Mouse (Mus musculus): ENCODE measurements around the gene Plin4. TPM values are rescaled to one million over a fixed set of nuclear protein-coding genes. Genes with fewer than 3 reads are reported as not detected.

Plin4 gene
- total and polyA plus RNA-seq, 3 experiments: 0.04 TPM; not detected in 1

- TF ChIP-seq SMC3 (IDR thresholded peaks at IDR 0.05; ENCODE audit: low read depth, low read length) (no peak), PAX5 (IDR thresholded peaks at IDR 0.05; ENCODE audit: low read length) (no peak), EP300 (IDR thresholded peaks at IDR 0.05; ENCODE audit: low read length) (no peak), CHD2 (IDR thresholded peaks at IDR 0.05; ENCODE audit: low read length) (no peak), NRF1 (IDR thresholded peaks at IDR 0.05; ENCODE audit: low read depth, low read length) (no peak)
- Histone ChIP-seq H3K4me2 (ENCODE audit: insufficient read depth, low read depth, poor library complexity, severe bottlenecking) (no peak overlapping the region), H3K27ac (ENCODE audit: insufficient read depth, low read depth) (no peak overlapping the region), H3K9me3 (replicated peaks; ENCODE audit: low read length) (no peaks in the 10 kb centered on the region), H3K4me1 (ENCODE audit: control insufficient read depth in 1 of 2, insufficient read depth in 2 of 2) (no peaks in the 10 kb centered on the region), H3K27me3 (replicated peaks) (no peaks in the 10 kb centered on the region), H3K36me3 (replicated peaks in 1 of 2; ENCODE audit: control insufficient read depth in 1 of 2, insufficient read depth in 1 of 2, low read length in 1 of 2) (peaks cover 65 to 90% of the 10 kb centered on the region in 2 experiments), H3K4me3 (replicated peaks in 1 of 3; ENCODE audit: low read depth in 2 of 3, low read length in 2 of 3, poor library complexity in 1 of 3) (no peak overlapping the region), H3K9ac (ENCODE audit: insufficient read depth, low read depth) (no peak overlapping the region), H3K79me2 (replicated peaks; ENCODE audit: control insufficient read depth, extremely low read depth, insufficient read depth, poor library complexity, severe bottlenecking) (peaks cover 27% of the 10 kb centered on the region)
- in situ Hi-C loops (cut with MboI; ENCODE audit: low pct_ligation_motif_present, low pct_unique_long_range_greater_than_20kb, low sequenced_read_pairs): no loop called here
- dilution Hi-C loops (cut with MboI; ENCODE audit: extremely low pct_ligation_motif_present, extremely low pct_unique_long_range_greater_than_20kb, low sequenced_read_pairs): no loop called here
- no peak for DNase-seq (ENCODE audit: extremely low read depth)
Observed at GRCm38 (mm10) chr17:56057381-56058120, 52.1 kb downstream of the Plin4 start.

- Histone ChIP-seq H3K9ac (ENCODE audit: insufficient read depth, low read depth) (no peak overlapping the region), H3K27me3 (replicated peaks) (no peaks in the 10 kb centered on the region), H3K36me3 (replicated peaks in 1 of 2; ENCODE audit: control insufficient read depth in 1 of 2, insufficient read depth in 1 of 2, low read length in 1 of 2) (peaks cover 60 to 89% of the 10 kb centered on the region in 2 experiments), H3K79me2 (replicated peaks; ENCODE audit: control insufficient read depth, extremely low read depth, insufficient read depth, poor library complexity, severe bottlenecking) (peaks cover 41% of the 10 kb centered on the region), H3K4me1 (ENCODE audit: control insufficient read depth in 1 of 2, insufficient read depth in 2 of 2) (no peaks in the 10 kb centered on the region), H3K27ac (ENCODE audit: insufficient read depth, low read depth) (no peak overlapping the region), H3K9me3 (replicated peaks; ENCODE audit: low read length) (no peaks in the 10 kb centered on the region), H3K4me3 (replicated peaks in 1 of 3; ENCODE audit: low read depth in 2 of 3, low read length in 2 of 3, poor library complexity in 1 of 3) (no peak overlapping the region), H3K4me2 (ENCODE audit: insufficient read depth, low read depth, poor library complexity, severe bottlenecking) (no peak overlapping the region)
- DNase-seq (ENCODE audit: extremely low read depth): no peak
- TF ChIP-seq USF2 (conservative IDR thresholded peaks at IDR 0.05; ENCODE audit: low read depth, low read length) (no peak), EP300 (IDR thresholded peaks at IDR 0.05; ENCODE audit: low read length) (no peak), MEF2A (IDR thresholded peaks at IDR 0.05; ENCODE audit: borderline replicate concordance, low read depth, low read length) (no peak), RCOR1 (conservative IDR thresholded peaks at IDR 0.05; ENCODE audit: low read depth, low read length) (no peak), GABPA (IDR thresholded peaks at IDR 0.05; ENCODE audit: insufficient replicate concordance, low read depth, low read length) (no peak)
- in situ Hi-C loops (cut with MboI; ENCODE audit: low pct_ligation_motif_present, low pct_unique_long_range_greater_than_20kb, low sequenced_read_pairs): no loop called here
- dilution Hi-C loops (cut with MboI; ENCODE audit: extremely low pct_ligation_motif_present, extremely low pct_unique_long_range_greater_than_20kb, low sequenced_read_pairs): no loop called here
Observed at GRCm38 (mm10) chr17:56055945-56056678, 53.5 kb downstream of the Plin4 start.

GRCm38 (mm10) chr17:56054938-56055337 lies 54.7 kb downstream of the Plin4 start:
- H3K9me3 ChIP-seq (replicated peaks; ENCODE audit: low read length): no peaks in the 10 kb centered on the region
- H3K79me2 ChIP-seq (replicated peaks; ENCODE audit: control insufficient read depth, extremely low read depth, insufficient read depth, poor library complexity, severe bottlenecking): peaks cover 53% of the 10 kb centered on the region
- DNase-seq (ENCODE audit: extremely low read depth): no peak
- H3K9ac ChIP-seq (ENCODE audit: insufficient read depth, low read depth): no peak overlapping the region
- in situ Hi-C loops (cut with MboI; ENCODE audit: low pct_ligation_motif_present, low pct_unique_long_range_greater_than_20kb, low sequenced_read_pairs) (no loop called here), dilution Hi-C loops (cut with MboI; ENCODE audit: extremely low pct_ligation_motif_present, extremely low pct_unique_long_range_greater_than_20kb, low sequenced_read_pairs) (no loop called here)
- no peaks in the 10 kb centered on the region for H3K27me3 ChIP-seq (replicated peaks)
- H3K4me1 ChIP-seq (ENCODE audit: control insufficient read depth in 1 of 2, insufficient read depth in 2 of 2): no peaks in the 10 kb centered on the region
- TF ChIP-seq USF2 (conservative IDR thresholded peaks at IDR 0.05; ENCODE audit: low read depth, low read length) (no peak), MAZ (IDR thresholded peaks at IDR 0.05; ENCODE audit: low read depth, low read length) (no peak), CTCF (conservative IDR thresholded peaks at IDR 0.05 in 1 of 2, IDR thresholded peaks at IDR 0.05 in 1 of 2; ENCODE audit: low read depth in 2 of 2, low read length in 2 of 2) (no peak)
- H3K4me3 ChIP-seq (replicated peaks in 1 of 3; ENCODE audit: low read depth in 2 of 3, low read length in 2 of 3, poor library complexity in 1 of 3): no peak overlapping the region
- no peak overlapping the region for H3K4me2 ChIP-seq (ENCODE audit: insufficient read depth, low read depth, poor library complexity, severe bottlenecking)
- no peak overlapping the region for H3K27ac ChIP-seq (ENCODE audit: insufficient read depth, low read depth)
- H3K36me3 ChIP-seq (replicated peaks in 1 of 2; ENCODE audit: control insufficient read depth in 1 of 2, insufficient read depth in 1 of 2, low read length in 1 of 2): peaks cover 55 to 86% of the 10 kb centered on the region in 2 experiments
